Mouse (Mus musculus) urinary bladder, adult 18-20 months (tissue): ENCODE data around the gene Gpr132.

Source experiments
- DNase-seq, 2 experiments: peaks; one replicate each; pipeline ENCODE4 v3.0.0; 2022; ENCODE audit warnings: low spot score in 2 of 2, mixed read lengths in 2 of 2

The Gpr132 gene

DNA sequence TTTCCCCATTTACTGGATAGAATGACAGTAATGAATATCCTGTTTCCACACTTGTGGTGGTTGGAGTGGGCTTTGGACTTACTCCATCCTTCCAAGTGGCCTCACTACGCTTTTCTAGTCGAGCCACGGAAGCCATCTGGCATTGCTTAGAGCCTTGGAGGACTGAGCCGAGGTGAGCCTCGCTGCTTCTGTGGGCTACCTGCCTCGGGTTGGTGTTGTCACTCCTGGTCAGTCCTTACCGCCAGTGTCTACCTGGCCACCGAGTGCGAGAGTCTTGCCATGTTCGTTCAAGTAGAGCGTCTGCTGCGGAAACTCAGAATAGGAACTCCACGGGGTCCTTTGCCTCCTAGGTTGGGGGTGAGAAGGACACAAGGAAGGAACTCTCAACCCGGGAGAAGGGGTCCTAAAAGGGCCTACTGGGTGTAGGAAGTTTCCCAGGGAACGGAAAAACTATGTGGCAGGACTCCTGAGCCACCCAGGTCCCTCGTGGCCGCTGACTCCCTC lies 9.1 kb upstream of the Gpr132 start:
- no peak for DNase-seq

DNA sequence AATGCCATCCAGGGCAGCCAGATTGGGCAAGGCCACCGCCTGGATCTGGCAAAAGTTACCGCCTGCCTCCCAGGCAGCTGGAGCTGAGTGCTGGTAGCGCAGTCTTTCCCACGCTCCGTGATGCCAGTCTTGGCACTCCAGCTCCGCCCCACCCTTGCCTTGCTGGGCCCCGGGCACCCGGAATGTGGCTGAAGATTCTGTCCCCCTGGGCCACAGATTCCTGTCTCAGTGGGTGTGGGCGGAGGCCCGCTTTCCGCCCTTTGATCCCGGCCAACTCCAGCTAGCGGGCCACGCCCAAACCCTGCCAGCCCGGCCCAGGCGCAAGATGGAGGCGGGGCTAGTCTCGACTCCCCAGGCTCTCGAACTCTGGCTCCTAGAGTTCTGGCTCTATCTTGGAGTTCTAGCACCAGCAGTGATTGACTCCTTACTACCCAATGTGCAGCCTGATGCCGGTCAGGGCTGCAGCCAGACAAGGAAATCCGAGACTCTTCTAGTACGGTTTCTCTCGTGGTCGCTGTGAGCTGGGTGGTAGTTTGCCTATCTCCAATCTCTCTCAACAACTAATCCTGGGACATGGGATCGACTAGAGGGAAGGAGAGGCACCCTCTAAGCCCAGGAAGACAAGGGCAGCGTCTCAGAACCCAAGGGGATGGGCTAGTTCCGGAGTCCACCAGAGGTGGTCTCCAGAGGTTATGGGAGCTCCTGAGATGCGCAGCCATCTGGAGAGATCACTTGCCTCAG lies 8.5 kb upstream of the Gpr132 start:
- peak; percentile 67 to 73 for DNase-seq

DNA sequence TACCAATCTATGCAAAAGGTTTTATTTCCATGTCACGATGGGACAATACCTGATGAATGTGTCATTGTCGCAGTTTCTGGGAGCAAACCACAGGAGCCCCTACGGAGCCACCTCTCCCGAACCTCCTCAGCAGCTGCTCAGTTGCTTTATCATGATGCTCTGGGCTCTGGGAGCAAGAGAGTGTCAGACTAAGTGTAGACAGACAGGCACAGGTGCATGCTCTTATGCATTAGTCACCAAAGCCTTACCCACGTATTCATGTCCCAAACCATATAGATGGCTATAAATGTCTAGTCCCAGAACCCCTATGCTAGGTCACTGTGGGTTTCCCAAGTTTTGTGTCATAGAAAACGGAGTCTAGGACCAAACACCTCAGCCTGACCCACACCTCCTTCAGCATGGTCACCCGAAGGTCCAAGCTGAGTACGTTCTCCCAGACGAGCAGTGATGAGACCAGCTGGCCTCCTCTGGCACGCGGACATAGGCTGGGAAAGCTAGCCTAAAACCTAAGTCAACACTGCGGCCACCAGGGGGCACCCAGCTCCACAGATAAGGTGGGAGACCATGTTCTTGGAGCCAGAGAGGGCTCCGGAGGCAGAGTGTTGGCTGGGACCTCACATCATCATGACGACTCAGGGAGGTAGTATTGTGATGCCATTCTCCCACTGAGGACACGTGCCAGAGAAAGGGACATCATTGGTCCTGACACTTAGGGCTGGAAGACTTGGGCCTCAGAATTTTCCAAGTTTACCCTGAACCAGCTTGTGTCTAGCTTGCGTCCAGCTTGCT lies 7.4 kb upstream of the Gpr132 start:
- peak; percentile 79 to 93 for DNase-seq

DNA sequence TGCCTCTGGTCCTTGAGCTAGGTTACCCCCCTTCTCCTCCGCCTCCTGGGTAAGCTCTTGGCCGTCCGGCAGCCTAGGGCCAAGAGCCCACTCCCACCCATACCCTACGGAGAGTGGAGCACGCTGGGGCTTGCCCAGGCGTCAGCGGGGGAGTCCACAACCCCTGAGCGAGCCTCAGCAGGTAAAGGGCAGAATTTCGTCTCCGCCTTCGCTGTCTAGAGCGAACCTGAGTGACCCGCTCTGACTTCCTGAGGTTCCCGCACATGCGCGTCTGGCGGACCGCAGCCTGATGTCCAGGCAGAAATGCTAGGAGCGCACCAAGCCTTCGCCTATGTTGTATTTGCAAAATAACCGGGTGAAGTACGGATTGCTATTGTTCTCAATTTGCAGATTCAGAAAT lies 6.2 kb upstream of the Gpr132 start:
- peak; percentile 59 to 61 for DNase-seq

DNA sequence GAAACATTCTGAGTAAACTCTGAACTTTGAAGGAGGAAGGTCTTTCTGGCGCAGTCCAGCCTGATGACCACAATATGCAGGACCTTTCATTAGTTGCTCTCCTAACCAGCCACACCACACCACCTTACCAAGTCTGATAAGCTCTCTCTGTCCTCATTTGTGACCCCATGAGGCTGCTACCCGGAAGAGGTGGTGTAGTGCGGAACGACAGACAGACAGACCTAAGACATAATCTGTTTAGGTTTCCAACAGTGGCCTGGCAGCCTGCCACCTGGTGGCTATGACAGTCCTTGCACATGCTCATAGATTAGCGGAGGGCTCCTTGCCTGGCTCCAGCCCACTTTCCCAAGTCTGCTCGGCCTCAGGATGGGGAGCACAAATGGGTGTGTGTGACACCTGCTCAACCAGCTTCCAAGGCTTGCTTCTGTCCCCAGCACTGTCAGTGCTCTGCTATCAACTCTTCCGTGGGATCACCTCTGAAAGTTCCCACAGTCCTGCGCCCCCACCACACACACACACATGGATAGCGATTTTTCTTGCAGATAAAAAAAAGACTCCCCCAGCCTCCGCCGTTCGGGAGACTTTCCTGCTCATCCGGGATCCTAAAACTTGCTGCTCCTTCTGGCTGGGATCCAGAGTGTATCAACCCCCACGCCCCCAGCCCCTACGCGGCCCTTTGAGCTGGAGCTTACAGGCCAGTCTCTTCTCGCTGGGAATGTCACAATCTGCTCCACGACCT lies 5.6 kb upstream of the Gpr132 start:
- peak; percentile 65 to 72 for DNase-seq

DNA sequence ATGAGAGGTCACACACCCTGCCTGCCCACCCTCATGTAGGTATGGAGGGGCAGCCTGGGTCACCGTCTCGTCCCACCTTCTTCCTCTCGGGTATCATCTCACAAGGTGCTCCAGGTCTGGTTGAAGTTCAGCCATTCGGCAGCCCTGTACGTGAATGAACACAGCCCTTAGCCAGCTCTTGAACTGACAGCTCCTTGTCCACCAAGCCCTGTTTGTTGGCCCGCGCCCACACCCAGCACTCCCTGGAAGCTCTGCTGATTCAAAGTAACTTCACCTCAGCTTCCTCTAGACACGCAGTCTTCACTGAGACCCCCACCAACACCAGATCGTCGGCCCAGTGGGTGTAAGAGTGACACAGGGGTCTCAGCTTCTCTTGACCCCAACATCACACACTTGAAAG lies 5.0 kb upstream of the Gpr132 start:
- DNase-seq = no peak

DNA sequence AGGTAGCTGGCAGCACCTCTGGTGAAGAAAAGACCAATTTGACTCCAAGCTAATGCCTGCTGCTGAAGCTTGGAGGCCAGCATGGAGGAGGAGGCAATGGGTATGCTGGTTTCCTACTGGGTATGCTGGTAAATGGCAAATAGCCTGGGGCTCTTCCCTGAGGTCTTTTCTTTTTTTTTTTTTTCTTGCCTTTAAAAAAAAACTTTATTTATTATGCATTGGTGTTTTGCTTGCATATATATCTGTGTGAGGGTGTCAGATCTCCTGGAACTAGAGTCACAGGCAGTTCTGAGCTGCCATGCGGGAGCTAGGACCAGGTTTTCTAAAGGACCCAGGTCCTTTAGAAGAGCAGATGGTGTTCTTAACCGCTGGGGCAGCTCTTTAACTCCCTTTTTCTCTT lies 3.2 kb upstream of the Gpr132 start:
- no peak for DNase-seq

DNA sequence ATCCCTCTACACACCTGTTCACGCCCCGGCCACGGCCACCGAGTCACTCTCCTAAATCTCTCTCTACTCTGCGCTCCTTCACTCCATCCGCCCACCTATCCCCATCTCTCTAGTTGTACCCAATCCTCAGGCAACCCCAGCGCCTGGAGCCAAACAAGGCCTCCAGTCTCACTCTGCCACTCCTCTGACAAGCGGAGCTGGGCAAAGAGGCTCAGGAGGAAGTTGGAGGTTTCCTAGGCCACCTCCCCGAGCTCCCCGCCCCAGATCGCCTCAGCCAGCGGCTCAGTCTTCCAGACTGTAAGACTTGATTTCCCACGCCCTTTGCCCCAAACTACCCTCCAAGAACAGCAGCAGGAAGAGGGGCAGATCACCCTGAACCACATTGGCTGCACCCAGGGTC lies 2.7 kb upstream of the Gpr132 start:
- DNase-seq = peak in 1 of 2 experiments; percentile 50

DNA sequence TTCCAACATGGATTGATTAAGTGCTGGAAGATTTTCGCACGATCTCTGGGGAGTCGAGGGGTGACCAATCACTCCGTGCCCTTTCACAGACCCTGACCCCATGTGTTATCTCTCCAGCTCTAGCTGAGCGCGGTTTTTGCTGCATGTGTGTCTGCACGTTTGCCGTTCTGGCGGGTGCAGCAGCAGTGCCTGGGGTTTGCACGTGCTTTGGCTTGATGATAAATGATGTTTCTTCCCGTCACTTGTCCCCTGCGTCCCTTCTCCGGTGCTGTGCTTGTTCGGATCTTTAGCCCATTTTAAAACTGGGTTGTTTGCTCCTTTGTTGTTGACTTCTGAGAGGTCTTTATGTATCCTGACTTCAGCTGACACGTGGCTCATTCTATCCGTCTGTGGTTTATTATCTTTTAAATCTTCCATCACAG lies 1.8 kb upstream of the Gpr132 start:
- DNase-seq = no peak

DNA sequence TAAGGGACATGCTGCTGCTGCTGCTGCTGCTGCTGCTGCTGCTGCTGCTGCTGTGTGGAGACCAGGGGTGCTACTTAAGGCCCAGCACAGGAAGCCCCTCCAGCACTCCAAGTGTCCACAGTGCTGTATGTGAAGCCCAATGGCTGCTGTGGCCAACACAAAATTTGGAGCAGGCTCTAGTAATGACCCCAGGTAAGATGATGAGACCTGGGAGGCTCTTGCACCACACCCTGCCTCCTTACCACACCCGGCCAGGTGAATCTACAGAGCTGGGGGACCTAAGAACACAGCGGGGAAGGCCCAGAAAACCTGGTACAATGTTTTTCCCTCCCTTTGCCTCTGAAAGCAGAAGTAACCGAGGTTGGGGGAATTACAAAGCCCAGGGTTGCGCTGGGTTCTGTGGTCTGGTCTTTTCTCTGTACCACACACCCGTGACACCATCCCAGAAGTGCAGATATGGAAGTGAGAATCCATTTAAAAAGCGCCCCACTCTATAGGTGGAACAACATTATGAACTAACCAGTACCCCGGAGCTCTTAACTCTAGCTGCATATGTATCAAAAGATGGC lies 838 bp downstream of the Gpr132 start:
- no peak for DNase-seq

DNA sequence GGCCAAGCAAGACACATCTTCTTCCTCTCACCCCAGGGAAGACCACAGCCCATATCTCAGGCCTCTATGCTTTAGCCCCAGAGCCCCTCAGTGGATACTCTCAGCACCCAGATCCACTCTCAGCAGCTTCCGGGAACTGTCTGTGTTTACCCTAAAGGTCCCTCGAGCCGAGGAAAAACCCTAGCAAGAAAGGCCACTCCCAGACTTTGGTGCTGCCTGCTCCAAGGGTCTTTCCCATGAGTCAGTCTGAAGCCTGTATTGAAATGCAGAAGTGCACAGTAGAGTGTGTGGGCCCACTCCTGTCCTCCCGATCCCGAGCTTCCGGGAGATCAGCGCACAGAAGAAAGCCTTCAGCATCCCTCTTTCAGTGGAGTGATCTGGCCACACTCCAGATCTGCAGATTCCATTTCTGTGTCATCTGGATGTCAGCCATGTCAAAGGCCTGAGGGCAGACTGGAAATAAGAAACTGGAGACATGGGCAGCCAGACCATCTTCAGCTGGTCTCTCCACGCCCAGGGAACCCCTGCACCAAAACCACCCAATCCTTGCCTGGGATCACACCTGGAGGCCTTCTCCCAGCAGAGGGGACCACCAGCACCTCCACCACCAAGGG lies 1.5 kb downstream of the Gpr132 start:
- DNase-seq = no peak

DNA sequence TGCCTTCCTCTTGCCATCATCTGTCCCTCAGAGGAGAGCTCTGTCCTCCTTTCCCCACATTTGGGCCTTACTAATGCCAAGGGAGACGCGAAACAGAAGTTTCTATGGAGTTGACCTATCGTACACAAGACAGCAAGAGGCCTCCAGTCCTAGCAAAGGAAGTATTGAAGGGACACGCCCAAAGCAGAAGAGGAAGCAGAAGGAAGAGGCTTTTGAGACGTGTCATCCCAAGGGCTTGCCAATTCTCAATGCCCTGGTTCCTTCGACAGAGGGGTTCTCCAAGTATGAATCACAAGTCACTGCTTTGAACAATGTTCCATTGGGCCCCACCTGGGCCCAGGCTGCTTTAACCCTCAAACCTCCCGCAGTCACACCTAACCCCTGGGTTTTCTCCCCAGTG lies 3.2 kb downstream of the Gpr132 start:
- DNase-seq = no peak

DNA sequence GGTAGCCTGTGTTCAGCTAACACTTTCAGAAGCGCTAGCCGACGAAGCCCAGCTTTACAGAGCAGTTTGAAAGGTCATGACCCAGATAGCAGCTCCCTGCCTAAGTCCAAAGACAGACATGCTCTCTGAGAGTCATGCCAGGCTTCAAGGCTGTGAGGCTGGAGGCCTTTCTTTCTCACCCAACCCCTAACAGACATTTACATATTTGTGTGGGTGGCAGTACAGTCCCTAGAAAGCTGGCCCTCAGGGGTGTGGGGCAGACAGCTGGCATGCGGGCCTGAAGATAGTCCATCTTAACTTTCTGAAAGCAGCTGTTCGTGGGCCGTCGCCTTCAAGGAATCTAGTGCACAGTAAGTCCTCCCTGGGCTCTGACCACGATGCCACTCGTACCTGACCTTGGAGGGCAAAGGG lies 6.1 kb downstream of the Gpr132 start:
- DNase-seq = no peak

DNA sequence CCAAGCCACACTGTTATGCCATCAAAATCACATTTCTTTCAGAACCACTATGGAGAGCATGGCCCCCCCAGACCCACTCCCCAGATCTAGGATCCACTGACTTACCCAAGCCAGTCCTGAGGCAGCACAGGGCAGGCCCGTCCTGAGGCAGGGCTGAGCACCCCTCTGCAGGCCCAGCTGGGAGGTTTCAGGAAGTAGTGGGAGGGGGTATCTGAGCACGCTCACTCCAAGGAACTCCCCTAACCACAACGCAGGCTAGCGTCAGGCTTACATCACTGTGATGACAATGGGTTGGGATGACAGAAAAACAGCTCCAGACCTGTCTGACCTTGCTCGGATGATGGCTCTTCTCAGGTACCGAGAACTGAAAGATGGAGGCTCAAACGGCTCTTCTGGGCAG lies 7.3 kb downstream of the Gpr132 start:
- no peak for DNase-seq

DNA sequence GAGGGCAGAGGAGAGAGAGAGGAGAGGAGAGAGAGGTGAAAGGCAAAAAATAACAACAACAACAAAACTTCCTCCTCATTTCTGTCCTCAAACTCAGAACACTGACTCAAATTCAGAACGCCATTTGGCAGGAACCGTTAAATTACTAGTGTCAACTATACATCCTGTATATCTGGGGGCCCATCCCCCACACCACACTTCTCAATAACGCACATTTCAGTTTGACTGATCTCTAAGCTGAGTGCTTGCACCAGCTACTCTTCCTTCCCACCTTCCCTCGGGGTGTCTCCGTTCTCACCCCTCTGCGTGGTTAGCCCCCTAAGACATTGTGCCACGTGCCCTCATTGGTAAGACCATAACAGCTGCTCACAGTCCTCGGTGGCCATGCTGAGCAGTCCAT lies 8.1 kb downstream of the Gpr132 start:
- DNase-seq = no peak

DNA sequence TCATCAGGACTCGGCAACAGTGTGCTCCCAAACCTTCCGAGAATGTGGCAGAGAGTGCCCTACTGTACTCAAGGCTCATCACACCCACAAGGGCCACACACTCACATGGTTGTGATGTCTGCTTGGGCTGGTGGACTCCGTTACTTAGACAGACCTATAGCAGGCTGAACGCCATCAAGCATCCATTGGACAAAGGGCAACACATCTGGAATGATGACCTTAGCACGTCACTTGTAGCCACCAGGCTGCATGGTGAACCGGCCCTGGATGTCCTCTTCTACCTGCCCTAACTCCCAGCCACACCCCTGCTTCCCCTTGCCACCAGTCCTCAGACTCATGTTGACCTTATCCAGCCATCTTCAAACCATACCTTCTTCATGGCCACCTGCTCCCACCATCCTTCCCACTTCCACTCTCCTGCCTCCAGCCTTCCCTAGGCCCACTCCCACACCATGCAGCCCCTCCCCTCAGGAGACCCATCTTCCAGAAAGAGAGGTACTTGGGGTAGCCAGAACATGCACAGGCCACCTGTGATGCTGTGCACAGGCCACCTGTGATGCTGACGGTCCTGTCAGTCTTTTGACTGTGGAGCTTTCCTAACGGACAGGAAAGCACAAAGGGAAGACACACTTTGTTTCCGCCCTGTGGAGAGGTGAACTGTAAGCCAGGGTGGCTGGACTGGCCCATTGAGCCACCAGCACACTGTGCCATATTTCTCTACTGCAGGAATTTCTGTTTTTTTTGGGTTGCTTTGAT lies 9.3 kb downstream of the Gpr132 start:
- DNase-seq = no peak

DNA sequence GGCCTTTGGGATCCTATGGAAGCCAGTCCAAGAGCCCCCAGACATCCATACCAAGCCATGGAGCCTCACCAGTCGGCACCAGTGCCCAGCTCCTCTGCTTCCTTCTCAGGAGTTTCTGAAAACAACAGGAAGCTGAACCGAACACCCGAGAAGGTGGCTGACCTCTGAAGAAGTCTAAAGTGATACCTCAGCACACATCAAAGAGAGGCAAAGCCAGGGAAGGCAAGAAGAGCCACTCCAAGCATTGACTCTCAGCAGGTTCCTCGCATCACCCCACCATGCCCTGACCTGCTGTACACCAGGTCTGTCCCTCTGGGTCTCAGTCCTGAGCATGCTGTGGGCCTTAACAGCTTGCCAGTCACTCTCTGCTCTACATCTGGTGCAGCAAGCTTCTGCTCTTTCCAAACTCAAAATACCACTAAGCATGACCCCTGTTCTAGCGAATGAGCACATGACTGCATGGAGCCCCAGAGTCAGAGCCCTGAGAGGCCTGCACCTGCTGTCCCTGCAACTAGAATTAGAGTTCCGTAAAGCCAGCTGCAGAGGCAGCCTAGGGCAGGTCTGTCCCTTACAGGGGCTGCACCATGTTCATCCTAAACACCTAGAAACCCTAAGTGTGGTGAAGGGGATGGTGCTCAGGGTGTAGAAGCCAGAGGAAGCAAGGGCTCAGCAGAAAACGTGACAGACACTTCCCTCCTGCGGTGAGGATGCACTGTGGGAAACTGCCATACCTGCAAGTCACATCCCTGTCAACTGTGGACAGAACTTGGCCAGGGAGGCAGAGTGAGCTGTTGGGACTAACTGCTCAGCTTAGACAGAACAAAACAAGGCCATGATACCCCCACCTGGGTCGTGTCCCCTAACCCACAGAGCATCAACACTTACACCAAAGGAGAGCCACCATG lies 10.8 kb downstream of the Gpr132 start:
- no peak for DNase-seq

DNA sequence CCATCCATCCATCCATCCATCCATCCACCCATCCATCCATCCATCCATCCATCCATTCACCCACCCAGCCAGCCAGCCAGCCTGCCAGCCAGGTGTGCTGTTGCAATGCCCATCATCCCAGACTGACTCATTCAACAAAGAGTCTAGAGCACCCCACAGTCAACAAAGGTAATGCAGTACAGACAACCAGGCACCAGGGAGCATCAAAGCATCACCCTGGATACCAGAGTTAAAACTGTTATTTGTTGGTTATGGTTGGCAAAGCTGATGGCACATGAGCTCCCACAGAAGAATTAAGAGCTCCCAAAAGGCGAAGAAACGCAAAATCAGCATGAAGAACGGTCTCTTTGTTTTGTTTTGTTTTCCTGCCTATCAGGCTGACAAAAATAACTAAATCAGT lies 11.7 kb downstream of the Gpr132 start:
- no peak for DNase-seq

DNA sequence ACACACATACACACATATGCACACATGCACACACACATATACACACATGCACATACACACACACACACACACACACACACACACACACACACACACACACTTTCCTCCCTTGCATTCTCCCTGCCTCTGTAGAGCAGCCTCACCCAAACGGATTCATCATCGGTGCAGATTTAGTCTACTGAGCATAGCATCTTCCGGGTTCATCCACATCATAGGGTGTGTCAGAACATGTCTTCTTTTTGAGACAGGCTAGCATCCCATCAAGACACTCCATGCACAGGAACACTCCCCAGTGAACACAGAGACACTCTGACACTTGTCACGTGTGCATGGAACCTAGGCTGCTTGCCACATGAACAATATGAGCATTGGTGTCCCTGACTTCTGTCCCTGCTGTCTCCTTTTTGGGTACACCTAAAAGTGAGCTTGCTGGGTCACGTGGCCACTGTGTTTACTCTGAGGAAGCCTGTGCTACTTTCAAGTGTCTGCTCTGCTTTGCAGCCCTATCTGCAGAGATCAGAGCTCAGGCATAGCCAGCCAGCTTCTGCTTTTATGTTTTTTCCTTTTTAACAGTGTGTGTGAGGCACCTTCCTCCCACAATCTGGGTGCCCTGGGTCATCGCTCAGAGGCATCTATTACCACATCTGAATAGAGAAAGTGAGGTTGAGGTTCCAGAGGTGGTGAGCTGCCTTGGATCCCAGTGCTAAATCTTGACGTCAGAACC lies 13.3 kb downstream of the Gpr132 start:
- DNase-seq = no peak
